Mouse (Mus musculus) bone marrow macrophage, adult 2 months (primary cell): ENCODE results near the gene Syt1. TPM values are rescaled to one million over a fixed set of nuclear protein-coding genes. Genes with fewer than 3 reads are reported as not detected.

Source experiments
- H3K27ac ChIP-seq: 2 replicates; pipeline ENCODE4 v1.5.1; 2012; ENCODE audit warnings: low read depth, low read length; ENCODE audit not compliant: insufficient read depth
- H3K4me1 ChIP-seq: 2 replicates; pipeline ENCODE4 v1.6.1; 2012; ENCODE audit warnings: low read length; ENCODE audit not compliant: control insufficient read depth, insufficient read depth
- H3K4me3 ChIP-seq: 2 replicates; pipeline ENCODE4 v1.5.1; 2012; ENCODE audit warnings: mild to moderate bottlenecking, low read length, moderate library complexity; ENCODE audit not compliant: insufficient read depth
- CTCF ChIP-seq: IDR thresholded peaks from 2 replicates; pipeline ENCODE4 v1.5.1; 2012; ENCODE audit warnings: low read depth, mild to moderate bottlenecking, low read length, moderate library complexity
- POLR2A ChIP-seq: IDR thresholded peaks from 2 replicates; pipeline ENCODE4 v1.6.1; 2012; ENCODE audit warnings: mild to moderate bottlenecking, low read depth, low read length, borderline replicate concordance
- polyA plus RNA-seq: library from polyadenylated mRNA; stranded (reverse); fragments of >200 nt; gene quantifications from 2 replicates; pipeline ENCODE4 v1.2.4, GENCODE M21; 2012; ENCODE audit not compliant: missing spikeins, insufficient read depth, insufficient read length

The Syt1 gene
- not detected in 2 replicates for polyA plus RNA-seq

DNA sequence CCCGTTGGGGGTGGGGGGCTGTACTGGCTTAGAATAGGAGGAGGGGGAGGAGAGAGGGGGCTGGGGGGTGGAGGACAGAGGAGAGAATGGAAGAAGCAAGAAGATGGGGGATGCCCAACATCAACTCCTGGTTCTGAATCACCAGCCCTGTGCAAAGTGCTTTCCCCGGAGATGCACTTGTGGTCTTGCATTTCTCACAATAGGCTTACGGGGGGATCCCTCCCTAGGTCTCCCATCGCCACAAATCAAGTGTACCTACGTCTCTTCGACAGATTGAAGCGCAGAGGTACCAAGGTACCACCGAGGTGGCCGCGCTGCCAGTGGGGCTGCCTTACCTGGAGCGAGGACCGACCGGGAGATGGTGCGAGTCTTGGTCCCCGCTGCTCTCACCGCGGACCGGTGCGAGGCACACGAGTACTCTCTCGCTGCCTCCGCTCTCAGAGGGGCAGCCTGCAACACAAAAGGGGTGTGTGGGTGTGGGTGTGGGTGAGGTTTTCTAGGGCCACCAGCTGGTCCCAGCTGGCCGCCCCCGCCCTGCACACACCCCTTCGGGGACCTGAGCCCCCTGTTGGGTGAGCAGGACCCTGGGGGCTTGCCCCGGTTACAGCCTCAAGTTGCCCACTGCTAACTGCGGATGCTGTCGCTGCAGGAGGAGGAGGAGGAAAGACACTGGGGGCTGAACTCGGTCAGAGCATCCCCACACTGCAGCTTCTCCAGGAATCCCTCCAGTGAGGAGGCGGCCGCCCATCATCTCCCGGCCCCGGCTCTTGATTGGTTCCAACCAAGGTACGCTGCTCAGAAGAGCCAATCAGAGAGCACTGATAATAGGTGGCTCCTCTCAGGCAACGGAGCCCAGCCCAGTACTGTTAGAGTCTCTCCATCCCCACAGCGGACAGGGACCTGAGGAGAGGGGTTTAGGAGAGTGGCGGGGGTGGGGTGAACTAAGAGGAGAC, at the start of gene Syt1:
Gene Syt1, minus strand, starts transcription at position 742 of the 953 bp plus-strand sequence.
- Histone ChIP-seq H3K4me1 (no peaks in the 10 kb centered on the region), H3K27ac (no peak within 1 kb of the TSS), H3K4me3 (no peak within 1 kb of the TSS)
- TF ChIP-seq CTCF (no peak), POLR2A (no peak)

GRCm38 (mm10) chr10:109056500-109056899, 45.7 kb upstream of the Syt1 start:
- Histone ChIP-seq H3K4me1 (no peaks in the 10 kb centered on the region), H3K4me3 (no peak overlapping the region), H3K27ac (no peak overlapping the region)
- TF ChIP-seq POLR2A (no peak), CTCF (no peak)

GRCm38 (mm10) chr10:109047537-109047936, 36.8 kb upstream of the Syt1 start:
- TF ChIP-seq CTCF = no peak
- TF ChIP-seq POLR2A = no peak
- no peaks in the 10 kb centered on the region for H3K4me1 ChIP-seq
- H3K27ac ChIP-seq = no peak overlapping the region
- no peak overlapping the region for H3K4me3 ChIP-seq

DNA sequence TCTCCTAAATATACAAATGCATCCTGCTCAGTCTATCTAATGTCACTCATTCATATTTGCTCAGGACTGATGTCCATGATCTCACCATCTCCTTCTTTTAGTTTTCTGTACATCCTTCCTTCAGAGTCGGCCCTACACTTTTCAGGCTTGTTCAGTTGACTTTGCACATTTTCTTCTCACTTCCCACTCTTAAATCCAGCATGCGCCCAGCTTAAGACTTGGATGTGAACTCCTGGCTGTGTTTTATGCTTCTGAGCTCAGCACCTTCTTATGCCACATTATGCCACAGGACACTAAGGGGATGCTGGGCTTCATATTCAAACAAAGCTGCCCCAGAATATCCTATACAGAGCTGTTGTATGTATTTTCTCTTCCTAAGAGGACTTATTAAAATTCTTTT, 36.2 kb upstream of the Syt1 start:
- TF ChIP-seq CTCF = no peak
- TF ChIP-seq POLR2A = no peak
- no peak overlapping the region for H3K4me3 ChIP-seq
- no peak overlapping the region for H3K27ac ChIP-seq
- H3K4me1 ChIP-seq = no peaks in the 10 kb centered on the region

DNA sequence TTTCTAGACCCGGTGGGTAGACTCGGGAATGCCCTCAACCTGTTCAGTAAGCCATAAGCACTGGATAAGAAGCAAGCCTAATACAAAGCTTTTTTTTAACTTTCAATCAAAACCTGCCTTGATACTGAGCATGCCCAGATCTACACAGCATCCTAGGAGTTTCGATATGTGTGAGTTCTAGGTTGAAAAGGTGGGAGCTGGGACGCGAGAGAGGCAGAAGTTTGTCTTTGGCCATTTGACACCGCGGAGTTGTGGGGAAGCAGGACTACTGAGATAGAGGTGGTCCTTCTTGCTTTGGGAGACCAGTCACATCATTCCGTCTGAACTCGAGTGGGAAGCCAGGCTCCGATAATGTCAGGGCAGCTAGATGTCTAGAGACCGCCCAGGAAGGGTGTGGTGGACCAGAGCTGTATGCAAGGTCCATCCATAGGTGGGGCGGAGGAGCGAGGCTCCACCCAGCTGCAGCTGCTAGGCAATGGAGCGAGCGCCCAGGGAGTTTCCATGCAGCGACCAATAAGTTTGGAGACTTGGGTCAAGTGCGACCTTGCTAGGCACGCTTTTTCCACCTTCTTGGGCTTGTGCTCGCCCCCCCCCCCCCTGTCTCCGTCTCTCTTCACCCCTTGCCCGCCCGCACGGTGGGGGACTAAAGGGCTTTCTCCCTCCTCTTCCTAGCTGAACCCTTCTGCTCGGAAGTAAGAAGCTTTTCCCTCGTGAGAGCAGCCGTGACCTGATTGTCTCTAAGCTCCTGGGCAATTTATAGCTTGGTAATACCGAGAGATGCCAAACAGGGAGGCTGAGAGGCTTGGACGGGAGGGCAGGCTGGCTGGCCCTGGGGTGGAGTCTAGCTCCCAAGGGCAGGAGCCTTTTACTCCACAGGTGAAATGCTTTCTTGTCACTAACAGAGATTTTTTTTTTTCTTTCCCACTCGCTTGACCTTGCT, 714 bp upstream of the Syt1 start:
- Histone ChIP-seq H3K4me1 (no peaks in the 10 kb centered on the region), H3K4me3 (no peak overlapping the region)

DNA sequence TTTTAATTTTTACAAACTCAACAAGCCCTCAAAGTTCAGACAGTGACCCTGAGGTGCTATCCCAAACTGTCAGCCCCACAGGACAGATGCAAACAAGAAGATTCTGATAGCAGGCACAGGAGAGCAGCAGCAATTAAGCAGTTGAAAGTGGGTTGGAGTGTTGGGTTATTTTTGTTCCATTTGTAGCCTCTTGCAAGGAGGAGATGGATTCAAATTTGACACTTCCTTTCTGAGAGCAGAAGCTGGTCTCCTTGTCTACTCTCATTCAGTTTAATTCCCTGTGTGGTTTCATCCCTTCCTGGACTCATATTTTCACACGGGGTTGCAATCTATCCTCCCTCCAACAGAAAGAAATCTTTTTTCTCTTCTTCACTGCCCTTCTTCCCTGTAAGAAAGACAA, 951 bp downstream of the Syt1 start:
- TF ChIP-seq POLR2A = no peak
- no peak for TF ChIP-seq CTCF
- Histone ChIP-seq H3K4me3 (no peak overlapping the region), H3K27ac (no peak overlapping the region), H3K4me1 (no peaks in the 10 kb centered on the region)

More for the DNA sequence above, 714 bp upstream of the Syt1 start:
- no peak overlapping the region for H3K27ac ChIP-seq
- no peak for TF ChIP-seq CTCF
- no peak for TF ChIP-seq POLR2A

DNA sequence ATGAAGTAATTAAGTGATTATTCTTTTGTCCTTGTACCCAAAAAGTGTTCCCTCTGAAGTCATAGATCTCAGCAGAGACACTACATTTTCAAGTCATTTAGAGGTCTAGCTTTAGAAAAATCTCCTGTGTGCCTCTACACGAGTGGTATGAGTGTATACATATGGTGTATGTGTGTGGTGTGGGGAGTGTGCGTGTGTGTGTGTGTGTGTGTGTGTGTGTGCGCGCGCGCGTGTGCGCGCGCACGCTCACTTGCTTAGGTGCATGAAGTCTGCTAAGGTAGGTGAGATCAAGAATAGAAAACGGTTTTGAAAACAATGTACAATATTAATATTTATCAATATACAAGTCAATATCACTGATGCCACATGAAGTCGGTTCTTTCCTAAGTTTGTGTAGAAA, 2.3 kb downstream of the Syt1 start:
- H3K27ac ChIP-seq = no peak overlapping the region
- no peaks in the 10 kb centered on the region for H3K4me1 ChIP-seq
- no peak for TF ChIP-seq CTCF
- TF ChIP-seq POLR2A = no peak
- no peak overlapping the region for H3K4me3 ChIP-seq

GRCm38 (mm10) chr10:109003482-109003881, 7.3 kb downstream of the Syt1 start:
- no peak overlapping the region for H3K27ac ChIP-seq
- H3K4me1 ChIP-seq = no peaks in the 10 kb centered on the region
- no peak overlapping the region for H3K4me3 ChIP-seq
- TF ChIP-seq POLR2A (no peak), CTCF (no peak)

- no peak overlapping the region for H3K4me3 ChIP-seq
- no peak overlapping the region for H3K27ac ChIP-seq
- no peak for TF ChIP-seq CTCF
- no peak for TF ChIP-seq POLR2A
- no peaks in the 10 kb centered on the region for H3K4me1 ChIP-seq
These were observed 23.5 kb downstream of the Syt1 start for GRCm38 (mm10) chr10:108987250-108987649.
